Mouse (Mus musculus) left cerebral cortex, adult 11 months (tissue): ENCODE data around the gene Taok1.
"Not testable (repeated sequence)": the region's sequence is repeated elsewhere in the genome, so short reads cannot be mapped to it uniquely, and the experiment has no call there.

ENCODE experiments used
- DNase-seq: peaks from one replicate; pipeline ENCODE4 v3.0.0; 2022; ENCODE audit warnings: low spot score

Gene Taok1

GRCm38 (mm10) chr11:77545261-77545660, 62.4 kb downstream of the Taok1 start:
- DNase-seq, result no peak

- DNase-seq, result no peak
Observed at GRCm38 (mm10) chr11:77532202-77532846, 75.3 kb downstream of the Taok1 start.

GRCm38 (mm10) chr11:77530862-77531261, 76.8 kb downstream of the Taok1 start:
- DNase-seq, result no peak

- no peak for DNase-seq
Observed at GRCm38 (mm10) chr11:77529644-77530043, 78.0 kb downstream of the Taok1 start.

GRCm38 (mm10) chr11:77528420-77528819, 79.2 kb downstream of the Taok1 start:
- DNase-seq, result not testable (repeated sequence)

GRCm38 (mm10) chr11:77525804-77526486, 81.7 kb downstream of the Taok1 start:
- DNase-seq, result no peak

GRCm38 (mm10) chr11:77520601-77521529, 86.8 kb downstream of the Taok1 start:
- DNase-seq, result no peak

GRCm38 (mm10) chr11:77519043-77519442, 88.6 kb downstream of the Taok1 start, which contains the start of gene Gm10392:
TSS of gene Gm10392 (minus strand) at chr11:77519198.
- no peak for DNase-seq

- DNase-seq, result no peak
Observed at GRCm38 (mm10) chr11:77518051-77518798, 89.4 kb downstream of the Taok1 start.

- DNase-seq, result no peak
Observed at GRCm38 (mm10) chr11:77516553-77517425, 90.8 kb downstream of the Taok1 start.

GRCm38 (mm10) chr11:77515637-77516552, 91.7 kb downstream of the Taok1 start, which contains the start of gene Trp53i13:
TSS of gene Trp53i13 (minus strand) at chr11:77515980.
- no peak for DNase-seq

GRCm38 (mm10) chr11:77514832-77515636, 92.6 kb downstream of the Taok1 start, which contains the start of gene Abhd15:
TSS of gene Abhd15 (plus strand) at chr11:77515121.
- no peak for DNase-seq

GRCm38 (mm10) chr11:77514281-77514831, 93.3 kb downstream of the Taok1 start:
- DNase-seq, result no peak

GRCm38 (mm10) chr11:77513811-77514170, 93.8 kb downstream of the Taok1 start:
- no peak for DNase-seq

- DNase-seq, result no peak
Observed at GRCm38 (mm10) chr11:77512891-77513810, 94.5 kb downstream of the Taok1 start.

- DNase-seq, result no peak
Observed at GRCm38 (mm10) chr11:77511336-77511735, 96.3 kb downstream of the Taok1 start.
